Mouse (Mus musculus) heart, postnatal 36 days (tissue): ENCODE measurements around the gene Gm4201. TPM values are rescaled to one million over a fixed set of nuclear protein-coding genes. Genes with fewer than 3 reads are reported as not detected.
"Not testable (repeated sequence)": the region's sequence is repeated elsewhere in the genome, so short reads cannot be mapped to it uniquely, and the experiment has no call there.

ENCODE experiments used
- DNase-seq, 2 experiments: peaks; one replicate each; pipeline ENCODE4 v3.0.0; 2021 to 2022
- intact Hi-C: fragments of 180-260 bp; cut with DNase I; formaldehyde crosslinking; loops from one replicate; pipeline ENCODE4 v1.15.1; 2025
- total RNA-seq, 2 experiments: library from RNA; stranded (reverse); gene quantifications; 2 replicates each; pipeline ENCODE4 v1.2.3; 2021

The Gm4201 gene
- total RNA-seq = not detected

GRCm38 (mm10) chr7:22565243-22565642, at the start of gene Gm4201:
TSS of gene Gm4201 (minus strand) at chr7:22565343.
- DNase-seq, intact Hi-C loops: not testable (repeated sequence)

DNA sequence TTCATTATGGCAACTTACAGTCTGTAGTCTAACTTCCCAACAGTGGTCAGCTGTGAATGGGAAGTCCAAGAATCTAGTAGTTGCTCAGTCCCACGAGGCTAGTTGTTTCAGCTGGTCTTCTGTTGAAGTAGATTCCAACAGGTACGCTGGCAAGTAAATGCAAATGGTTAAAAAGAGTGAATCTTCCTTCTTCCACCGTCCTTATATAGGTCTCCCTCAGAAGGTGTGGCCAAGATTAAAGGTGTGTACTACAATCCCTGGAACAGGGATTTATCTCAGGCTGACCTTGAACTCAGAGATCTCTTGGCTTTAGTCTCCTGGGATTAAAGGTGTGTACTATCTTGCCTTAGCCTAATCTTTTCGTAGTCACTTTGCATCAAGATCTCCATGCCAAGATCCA, 22.9 kb upstream of the Gm4201 start, which contains the start of gene Gm4565:
Gene Gm4565, minus strand, starts transcription at position 101 of the 400 bp plus-strand sequence.
- DNase-seq, intact Hi-C loops: not testable (repeated sequence)

DNA sequence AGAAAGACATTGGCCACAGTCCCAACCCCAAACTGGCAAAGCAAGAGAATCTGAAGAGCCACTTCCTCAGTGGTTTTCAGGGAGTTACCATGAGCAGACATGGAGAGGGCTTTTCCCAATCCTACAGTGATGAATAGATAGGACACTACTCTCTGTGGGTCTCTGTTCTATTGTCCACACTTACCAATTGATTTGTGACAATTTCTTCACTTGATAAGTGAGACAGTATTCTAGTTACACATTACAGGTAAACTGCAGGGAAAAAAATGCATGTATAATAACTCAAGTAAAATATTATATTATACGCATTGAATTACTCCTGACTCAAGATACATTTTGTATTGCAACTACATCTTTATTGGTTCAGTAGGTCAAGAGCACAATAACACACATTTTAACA, 30.4 kb downstream of the Gm4201 start, which contains the start of gene Gm8677:
Gene Gm8677, minus strand, starts transcription at position 101 of the 400 bp plus-strand sequence.
- intact Hi-C loops, DNase-seq: not testable (repeated sequence)

- DNase-seq, intact Hi-C loops: not testable (repeated sequence)
Observed at GRCm38 (mm10) chr7:22522667-22523066, 42.5 kb downstream of the Gm4201 start, which contains the start of gene Vmn1r152. TSS of gene Vmn1r152 (plus strand) at chr7:22522967.

Other genes starting within 250 kb of the Gm4201 start
- not detected for gene Gm4187, start 235.6 kb downstream of the Gm4201 start, total RNA-seq
- gene Gm8660, start 194.3 kb downstream of the Gm4201 start, total RNA-seq = not detected
- not detected for gene Vmn1r148, start 151.8 kb downstream of the Gm4201 start, total RNA-seq
- gene Vmn1r149, start 127.1 kb downstream of the Gm4201 start, total RNA-seq = not detected
- gene Gm10665, start 101.3 kb downstream of the Gm4201 start, total RNA-seq = not detected
- not detected for gene Vmn1r151, start 65.7 kb downstream of the Gm4201 start, total RNA-seq
- gene Vmn1r152, start 42.4 kb downstream of the Gm4201 start, total RNA-seq = not detected
- gene Gm8677, start 30.5 kb downstream of the Gm4201 start, total RNA-seq = not detected
- gene Gm4565, start 22.8 kb upstream of the Gm4201 start, total RNA-seq = not detected
- gene Vmn1r155, start 92.7 kb upstream of the Gm4201 start, total RNA-seq = not detected
- gene Gm8693, start 127.0 kb upstream of the Gm4201 start, total RNA-seq = not detected
- gene Gm4567, start 154.4 kb upstream of the Gm4201 start, total RNA-seq = not detected
- gene Vmn1r157, start 196.4 kb upstream of the Gm4201 start, total RNA-seq = not detected
- not detected for gene Vmn1r158, start 225.4 kb upstream of the Gm4201 start, total RNA-seq